Mouse (Mus musculus) limb, embryonic 13.5 days (tissue): ENCODE results near the gene Cbs. TPM values are rescaled to one million over a fixed set of nuclear protein-coding genes. Genes with fewer than 3 reads are reported as not detected.

Source experiments
- ATAC-seq: fragments of 200-750 bp; cut with Nextera tagmentation; 2 replicates; pipeline ENCODE4 v1.8.0; 2017; ENCODE audit warnings: low read depth, moderate number of reproducible peaks, moderate TSS enrichment; ENCODE audit not compliant: low FRiP score
- H3K27ac ChIP-seq: fragments of 300-500 bp; sonication (generic); 2 replicates; pipeline ENCODE4 v1.5.1; 2015; ENCODE audit warnings: inconsistent platforms, mild to moderate bottlenecking, moderate library complexity
- H3K27me3 ChIP-seq: fragments of 300-500 bp; sonication (generic); 2 replicates; pipeline ENCODE4 v1.6.1; 2015; ENCODE audit warnings: mild to moderate bottlenecking, inconsistent platforms
- H3K36me3 ChIP-seq: fragments of 300-500 bp; sonication (generic); 2 replicates; pipeline ENCODE4 v1.6.1; 2015; ENCODE audit warnings: inconsistent platforms, mild to moderate bottlenecking, moderate library complexity
- H3K4me1 ChIP-seq: fragments of 300-500 bp; sonication (generic); 2 replicates; pipeline ENCODE4 v1.6.1; 2015; ENCODE audit warnings: inconsistent platforms
- H3K4me2 ChIP-seq: fragments of 300-500 bp; sonication (generic); replicated peaks from 2 replicates; pipeline ENCODE4 v1.6.1; 2015; ENCODE audit warnings: inconsistent platforms, mild to moderate bottlenecking, moderate library complexity
- H3K4me3 ChIP-seq: fragments of 300-500 bp; sonication (generic); 2 replicates; pipeline ENCODE4 v1.5.1; 2015; ENCODE audit warnings: moderate library complexity, mild to moderate bottlenecking, inconsistent platforms
- H3K9ac ChIP-seq: fragments of 300-500 bp; sonication (generic); 2 replicates; pipeline ENCODE4 v1.6.1; 2015; ENCODE audit warnings: mild to moderate bottlenecking, inconsistent platforms
- H3K9me3 ChIP-seq: fragments of 300-500 bp; sonication (generic); 2 replicates; pipeline ENCODE4 v1.6.1; 2016; ENCODE audit warnings: inconsistent platforms
- WGBS: fragments of 180-500 bp; shearing (Covaris S2); methylation state at CpG from one replicate; pipeline ENCODE4 v1.1.7; 2015; 5-methylcytosine and 5-hydroxymethylcytosine counted together
- polyA plus RNA-seq: library from polyadenylated mRNA; unstranded; fragments of >200 nt; fragmentation: Nextera tagmentation; extraction: Ambion mirVana; gene quantifications from 2 replicates; pipeline ENCODE4 v1.2.1, GENCODE M21; 2015

Cbs gene
- polyA plus RNA-seq, 1 experiment from 2014 or later = 3.9 TPM

DNA sequence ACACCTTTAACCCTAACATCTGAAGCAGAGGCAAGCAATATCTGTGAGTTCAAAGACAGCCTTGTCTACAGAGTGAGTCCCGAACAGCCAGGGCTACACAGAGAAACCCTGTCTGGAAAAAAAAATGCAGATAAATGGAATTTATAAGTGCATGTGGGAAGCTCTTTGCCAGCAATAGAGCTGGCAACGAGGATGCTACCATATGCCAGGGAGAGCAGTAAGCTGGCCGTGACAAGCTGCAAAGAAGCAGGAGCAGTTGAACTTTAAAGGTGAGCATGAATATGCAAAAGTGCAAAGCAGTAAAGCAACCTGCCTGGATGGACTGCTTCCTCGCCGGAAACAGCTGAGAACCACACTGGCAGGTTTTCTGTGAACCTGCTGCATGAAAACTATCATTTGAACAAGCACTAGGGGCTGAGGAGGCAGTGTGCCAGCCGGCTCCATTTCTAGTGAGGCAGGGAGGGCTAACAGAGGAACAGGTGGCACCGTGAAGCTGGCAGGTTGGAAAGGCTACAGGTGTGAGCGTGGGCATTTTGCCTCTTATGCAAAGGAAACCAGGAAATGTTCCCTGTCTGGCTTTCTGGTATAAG, 23.7 kb upstream of the Cbs start:
- H3K4me3 ChIP-seq = no peak overlapping the region
- no peak for ATAC-seq
- 67% methylated on average over 8 of the region's 8 CpGs for WGBS
- H3K4me2 ChIP-seq = no peak overlapping the region
- no peak overlapping the region; the same call in 1 of the 2 replicates for H3K9ac ChIP-seq
- H3K9me3 ChIP-seq = no peaks in the 10 kb centered on the region
- H3K4me1 ChIP-seq = peaks cover 20% of the 10 kb centered on the region
- H3K36me3 ChIP-seq = peaks cover 13% of the 10 kb centered on the region
- H3K27ac ChIP-seq = no peak overlapping the region
- H3K27me3 ChIP-seq = no peaks in the 10 kb centered on the region

DNA sequence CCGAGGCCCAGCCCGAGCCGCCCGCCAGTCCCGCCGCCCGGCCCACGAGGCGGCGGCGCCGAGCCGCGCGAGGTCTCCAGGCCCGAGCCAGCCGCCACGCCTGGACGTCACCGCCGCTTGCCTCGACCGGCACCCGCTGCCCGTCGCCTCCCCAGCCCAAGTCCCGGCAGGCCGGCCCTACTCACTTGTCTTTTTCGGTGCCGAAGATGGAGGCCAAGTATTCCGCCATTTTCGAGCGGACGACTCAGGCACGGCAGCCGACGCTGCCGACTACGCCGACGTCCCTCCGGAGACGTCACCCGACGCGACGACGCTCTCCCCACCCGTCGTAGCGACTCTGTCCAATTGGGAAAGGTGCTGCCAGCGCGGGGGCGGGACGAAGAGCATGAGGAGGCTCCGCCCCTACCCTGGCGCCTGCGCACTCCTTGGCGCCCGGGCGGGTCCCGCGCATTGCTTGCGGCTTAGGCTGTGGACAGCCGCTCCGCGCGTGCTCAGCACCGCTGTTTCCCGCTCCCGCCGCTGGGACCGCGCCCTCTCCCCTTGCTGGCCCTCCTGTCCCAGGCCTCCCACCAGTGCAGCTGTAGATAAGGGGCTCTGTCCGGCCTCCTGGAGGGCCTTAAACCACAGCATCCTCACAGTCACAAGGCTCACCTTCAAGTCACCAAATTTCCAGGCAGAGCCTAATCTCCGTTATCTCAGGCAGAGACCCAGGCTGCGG, 21.6 kb upstream of the Cbs start, which contains the start of gene U2af1:
Gene U2af1 (minus strand): TSS at position 425 of the 718 bp plus-strand sequence.
- H3K4me2 ChIP-seq = peak within 1 kb of the TSS; percentile 94
- peak within 1 kb of the TSS; percentile 87 for H3K27ac ChIP-seq
- ATAC-seq = peak; percentile 98
- H3K27me3 ChIP-seq = no peaks in the 10 kb centered on the region
- peak within 1 kb of the TSS; percentile 98 for H3K4me3 ChIP-seq
- WGBS = under 1% methylated on average over 73 of the region's 77 CpGs
- H3K4me1 ChIP-seq = peaks cover 27% of the 10 kb centered on the region
- peak within 1 kb of the TSS; percentile 98 for H3K9ac ChIP-seq
- H3K36me3 ChIP-seq = peaks cover 32% of the 10 kb centered on the region
- no peaks in the 10 kb centered on the region for H3K9me3 ChIP-seq

DNA sequence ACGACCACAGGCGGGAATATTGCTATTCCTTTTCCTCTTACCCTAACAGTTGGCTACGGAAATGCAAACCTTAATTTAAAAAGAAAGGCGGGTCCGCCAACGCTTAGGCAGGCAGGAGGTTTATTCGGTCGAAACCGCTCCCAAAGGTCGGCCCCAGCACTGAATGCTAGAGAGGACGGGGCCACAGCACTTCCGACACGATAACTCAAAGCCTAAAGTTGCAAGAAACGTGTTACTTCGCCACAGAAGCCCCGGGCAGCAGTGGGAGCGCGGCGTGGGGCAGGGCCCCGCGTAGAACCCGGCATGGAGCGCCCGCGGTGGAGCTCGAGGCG, 21.1 kb upstream of the Cbs start:
- Histone ChIP-seq H3K27ac (peak overlapping the region; percentile 81; the same call in 1 of the 2 replicates), H3K4me1 (peaks cover 27% of the 10 kb centered on the region), H3K27me3 (no peaks in the 10 kb centered on the region), H3K4me3 (peak overlapping the region; percentile 98), H3K36me3 (peaks cover 38% of the 10 kb centered on the region), H3K9ac (peak overlapping the region; percentile 98), H3K4me2 (peak overlapping the region; percentile 94), H3K9me3 (no peaks in the 10 kb centered on the region)
- WGBS = under 1% methylated on average over 27 of the region's 27 CpGs
- no peak for ATAC-seq

DNA sequence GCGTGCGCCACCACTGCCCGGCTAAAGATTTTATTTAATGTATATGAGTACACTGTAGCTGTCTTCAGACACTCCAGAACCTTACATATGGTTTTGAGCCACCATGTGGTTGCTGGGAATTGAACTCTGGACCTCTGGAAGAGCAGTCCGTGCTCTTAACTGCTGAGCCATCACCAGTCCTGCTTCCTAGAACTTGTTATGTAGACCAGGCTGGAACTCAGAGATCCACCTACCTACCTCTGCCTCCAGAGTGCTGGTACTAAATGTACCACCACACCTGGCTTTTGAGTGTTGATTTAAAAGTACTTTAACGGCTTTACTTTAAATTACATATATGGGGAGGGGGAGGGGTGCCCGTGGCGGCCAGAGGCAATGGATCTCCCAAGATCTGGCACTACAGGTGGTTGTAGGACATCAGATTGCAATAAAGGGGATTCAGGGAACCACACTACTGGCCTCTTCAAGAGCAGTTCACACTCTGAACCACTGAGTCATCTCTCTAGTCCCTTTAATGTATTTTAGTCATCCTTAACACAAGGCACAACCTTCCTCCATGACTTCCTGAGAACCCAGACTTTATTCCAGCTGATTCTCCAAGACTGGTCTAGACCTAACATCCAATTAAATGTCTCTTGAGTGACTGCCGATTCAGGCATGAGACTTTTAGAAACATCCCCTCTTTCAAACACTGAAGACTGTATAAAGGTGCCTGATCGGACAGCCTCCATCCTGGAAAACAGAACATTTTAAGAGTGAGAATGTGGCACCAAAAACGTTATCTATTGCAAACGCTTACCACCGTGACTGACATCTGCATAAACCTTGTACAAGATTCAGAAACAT, 20.3 kb upstream of the Cbs start:
- H3K36me3 ChIP-seq = peaks cover 44% of the 10 kb centered on the region
- no peaks in the 10 kb centered on the region for H3K9me3 ChIP-seq
- peak overlapping the region; percentile 98 for H3K4me3 ChIP-seq
- peak overlapping the region; percentile 94 for H3K4me2 ChIP-seq
- ATAC-seq = no peak
- WGBS = 46% methylated on average over 12 of the region's 12 CpGs
- no peaks in the 10 kb centered on the region for H3K27me3 ChIP-seq
- no peak overlapping the region for H3K27ac ChIP-seq
- peak overlapping the region; percentile 98 for H3K9ac ChIP-seq
- peaks cover 27% of the 10 kb centered on the region for H3K4me1 ChIP-seq

DNA sequence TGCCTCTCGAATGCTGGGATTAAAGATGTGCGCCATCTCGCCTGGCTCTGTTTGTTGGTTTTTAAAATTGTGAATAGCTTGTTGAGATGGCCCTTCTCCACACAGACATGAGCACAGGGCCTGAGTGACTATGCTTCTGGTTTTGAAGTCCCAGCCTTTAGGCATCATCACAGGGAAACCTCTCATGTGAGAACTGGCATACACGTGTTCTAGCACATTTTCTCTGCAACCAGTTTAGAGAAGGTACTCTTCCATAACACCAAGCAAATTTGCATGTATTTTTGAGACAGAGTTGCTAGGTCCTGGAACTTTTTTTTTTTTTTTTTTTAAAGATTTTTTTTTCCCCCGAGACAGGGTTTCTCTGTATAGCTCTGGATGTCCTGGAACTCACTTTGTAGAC, 19.6 kb upstream of the Cbs start:
- 85% methylated on average over 5 of the region's 5 CpGs for WGBS
- Histone ChIP-seq H3K36me3 (peaks cover 51% of the 10 kb centered on the region), H3K9ac (no peak overlapping the region), H3K27me3 (no peaks in the 10 kb centered on the region), H3K4me2 (peak overlapping the region; percentile 94), H3K4me3 (peak overlapping the region; percentile 98; the same call in 1 of the 2 replicates), H3K9me3 (no peaks in the 10 kb centered on the region), H3K27ac (no peak overlapping the region), H3K4me1 (peaks cover 27% of the 10 kb centered on the region)
- ATAC-seq = no peak

DNA sequence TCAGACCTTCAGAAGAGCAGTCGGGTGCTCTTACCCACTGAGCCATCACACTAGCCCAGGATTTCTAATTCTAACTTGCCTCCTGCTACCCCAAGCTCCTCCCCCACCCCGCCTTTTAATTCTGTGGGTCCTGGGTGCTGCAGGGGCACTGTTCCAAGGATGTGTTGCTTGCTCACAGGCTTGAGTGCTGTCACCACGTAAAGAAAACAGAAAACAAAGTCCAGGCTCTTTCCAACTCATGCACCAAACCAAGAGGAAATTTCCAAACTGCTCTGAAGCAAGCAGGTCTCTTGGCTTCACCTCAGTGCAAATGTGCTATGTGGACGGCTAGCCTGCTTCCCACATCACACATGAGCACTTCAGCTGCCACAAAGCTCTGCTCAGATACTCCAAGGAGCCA, 18.3 kb upstream of the Cbs start:
- no peak overlapping the region for H3K4me2 ChIP-seq

DNA sequence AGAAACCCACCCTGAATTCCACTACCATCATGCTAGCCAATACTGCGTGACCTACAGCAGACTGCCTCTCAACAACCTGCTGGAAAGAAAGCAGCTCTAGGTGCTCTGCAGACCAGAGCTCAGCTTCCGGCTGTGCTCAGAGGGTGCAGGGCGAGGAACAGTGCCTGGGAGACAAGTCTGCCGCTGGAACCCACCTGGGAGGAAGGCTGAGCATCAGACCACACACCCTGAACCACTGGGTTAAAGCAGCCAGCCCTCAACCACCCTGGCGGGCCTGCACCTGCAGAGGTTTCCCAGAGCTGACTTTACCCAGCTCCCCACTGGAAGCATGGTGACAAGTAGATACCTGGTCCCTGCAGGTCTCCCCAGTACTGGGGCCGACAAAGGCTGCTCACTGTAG, 16.2 kb upstream of the Cbs start:
- Histone ChIP-seq H3K4me1 (peaks cover 23% of the 10 kb centered on the region), H3K9me3 (no peaks in the 10 kb centered on the region), H3K36me3 (peaks cover 85% of the 10 kb centered on the region), H3K4me3 (no peak overlapping the region), H3K4me2 (no peak overlapping the region), H3K27ac (no peak overlapping the region), H3K27me3 (no peaks in the 10 kb centered on the region), H3K9ac (0 out of 2 replicates have a peak overlapping the region, but pooled peaks have one; percentile 19)
- ATAC-seq = no peak
- WGBS = 86% methylated on average over 6 of the region's 6 CpGs

More for the DNA sequence above, 18.3 kb upstream of the Cbs start:
- no peak for ATAC-seq
- no peak overlapping the region for H3K27ac ChIP-seq
- peaks cover 27% of the 10 kb centered on the region for H3K4me1 ChIP-seq
- H3K9me3 ChIP-seq = no peaks in the 10 kb centered on the region
- H3K4me3 ChIP-seq = no peak overlapping the region
- no peaks in the 10 kb centered on the region for H3K27me3 ChIP-seq
- WGBS = 81% methylated on average over 4 of the region's 4 CpGs
- no peak overlapping the region for H3K9ac ChIP-seq
- peaks cover 64% of the 10 kb centered on the region for H3K36me3 ChIP-seq

DNA sequence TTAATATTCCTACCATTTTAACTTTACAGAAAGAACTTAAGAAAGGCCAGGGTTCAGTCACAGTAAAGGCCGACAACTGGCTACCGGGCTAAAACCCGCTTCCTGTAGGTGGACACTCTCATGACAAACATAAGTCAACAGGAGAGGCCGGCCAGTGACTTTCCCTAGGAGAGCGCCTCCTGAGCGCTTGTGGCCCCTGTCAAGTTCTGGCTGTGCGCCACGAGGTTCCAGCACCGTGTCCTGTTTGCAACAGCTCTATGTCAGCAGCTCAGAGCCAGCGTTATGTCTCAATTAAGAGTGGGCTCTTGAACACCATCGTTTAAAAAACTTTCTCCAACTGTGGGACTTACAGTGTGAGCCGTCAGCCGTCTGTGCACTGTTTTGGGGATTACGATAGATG, 15.1 kb upstream of the Cbs start:
- Histone ChIP-seq H3K4me1 (peaks cover 18% of the 10 kb centered on the region), H3K27ac (no peak overlapping the region), H3K4me2 (no peak overlapping the region), H3K36me3 (peaks cover 94% of the 10 kb centered on the region), H3K27me3 (no peaks in the 10 kb centered on the region), H3K9ac (no peak overlapping the region), H3K4me3 (no peak overlapping the region), H3K9me3 (no peaks in the 10 kb centered on the region)
- WGBS = 91% methylated on average over 14 of the region's 14 CpGs
- ATAC-seq = no peak

DNA sequence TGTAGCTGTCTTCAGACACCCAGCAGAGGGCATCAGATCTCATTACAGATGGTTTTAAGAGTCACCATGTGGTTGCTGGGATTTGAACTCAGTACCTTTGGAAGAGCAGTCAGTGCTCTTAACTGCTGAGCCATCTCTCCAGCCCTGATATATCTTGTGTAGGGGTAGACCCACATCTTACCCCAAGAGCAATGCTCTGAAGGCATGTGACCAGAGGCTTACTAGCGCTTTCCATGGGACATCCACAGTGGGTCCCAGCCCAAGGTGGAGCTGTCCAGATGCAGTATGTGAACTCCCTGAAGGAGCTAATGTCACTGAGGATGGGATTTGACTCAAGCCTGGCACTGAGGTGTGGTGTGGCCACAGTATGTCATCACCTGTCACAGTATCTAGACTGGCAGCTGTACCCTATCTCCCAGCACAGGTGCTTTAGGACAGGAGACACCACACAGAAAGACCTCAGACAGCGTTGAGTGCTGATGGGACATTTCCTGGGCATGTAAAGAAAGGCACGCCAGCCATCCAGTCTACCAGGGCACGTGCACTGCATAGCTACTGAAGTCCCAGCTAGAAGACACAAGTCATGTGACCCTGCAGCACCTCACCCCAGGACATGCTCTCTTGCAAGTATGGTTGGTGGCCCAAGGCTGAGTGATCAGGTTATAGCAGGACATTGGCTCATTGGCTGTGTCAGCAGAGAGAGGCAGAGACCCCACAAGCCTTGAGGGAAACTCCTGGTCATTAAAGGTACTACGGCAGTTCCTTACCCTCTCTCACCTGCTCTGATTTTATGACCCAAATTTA, 9.4 kb upstream of the Cbs start:
- peaks cover 58% of the 10 kb centered on the region for H3K36me3 ChIP-seq
- ATAC-seq = no peak

DNA sequence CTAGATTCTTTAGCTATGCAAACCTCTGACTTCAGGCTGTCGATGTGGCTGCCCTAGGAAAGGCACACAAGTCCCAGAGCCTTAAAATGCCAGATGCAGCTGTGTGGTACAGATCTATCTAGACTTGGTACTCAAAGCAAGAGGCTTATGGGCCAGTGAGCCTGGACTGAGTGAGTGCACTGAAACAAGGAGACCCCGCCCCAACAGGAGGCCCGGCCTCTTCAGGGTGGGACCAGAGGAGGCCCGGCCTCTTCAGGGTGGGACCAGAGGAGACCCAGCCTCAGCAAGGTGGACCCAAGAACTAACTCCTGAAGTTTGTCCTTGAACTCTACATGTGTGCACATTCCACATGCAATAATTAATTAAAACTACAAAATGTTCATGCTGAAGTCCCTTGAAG, 5.9 kb upstream of the Cbs start:
- ATAC-seq = no peak
- Histone ChIP-seq H3K36me3 (peaks cover 24% of the 10 kb centered on the region), H3K4me1 (no peaks in the 10 kb centered on the region), H3K27me3 (no peaks in the 10 kb centered on the region), H3K9me3 (no peaks in the 10 kb centered on the region), H3K4me2 (no peak overlapping the region), H3K27ac (no peak overlapping the region), H3K4me3 (no peak overlapping the region), H3K9ac (no peak overlapping the region)
- 70% methylated on average over 4 of the region's 4 CpGs for WGBS

More for the DNA sequence above, 9.4 kb upstream of the Cbs start:
- H3K4me3 ChIP-seq = no peak overlapping the region
- H3K27ac ChIP-seq = no peak overlapping the region
- WGBS = 91% methylated on average over 5 of the region's 5 CpGs
- H3K4me2 ChIP-seq = no peak overlapping the region
- no peaks in the 10 kb centered on the region for H3K9me3 ChIP-seq
- H3K9ac ChIP-seq = no peak overlapping the region
- no peaks in the 10 kb centered on the region for H3K4me1 ChIP-seq
- no peaks in the 10 kb centered on the region for H3K27me3 ChIP-seq

DNA sequence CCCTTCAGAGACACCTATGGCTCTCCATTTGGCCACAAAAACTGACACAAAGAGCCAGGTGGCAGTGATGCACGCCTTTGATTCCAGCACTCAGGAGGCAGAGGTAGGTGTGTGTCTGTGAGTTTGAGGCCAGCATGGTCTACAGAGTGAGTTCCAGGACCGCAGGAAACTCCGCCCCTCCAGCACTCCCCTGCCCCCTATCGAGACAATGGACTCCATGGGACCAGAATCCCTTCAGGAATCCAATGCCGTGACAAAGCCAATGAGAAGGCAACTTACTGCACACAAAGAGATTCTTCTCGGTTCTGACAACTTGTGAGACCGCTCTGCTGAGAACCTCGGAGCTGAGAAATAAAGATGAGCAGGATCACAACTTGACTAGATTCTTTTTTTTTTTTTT, 5.3 kb upstream of the Cbs start:
- peaks cover 5% of the 10 kb centered on the region; the same call in 1 of the 2 replicates for H3K4me1 ChIP-seq
- no peak overlapping the region for H3K27ac ChIP-seq
- no peak overlapping the region for H3K4me2 ChIP-seq
- H3K4me3 ChIP-seq = no peak overlapping the region
- no peak for ATAC-seq
- H3K27me3 ChIP-seq = no peaks in the 10 kb centered on the region
- no peaks in the 10 kb centered on the region for H3K9me3 ChIP-seq
- no peak overlapping the region for H3K9ac ChIP-seq
- WGBS = 58% methylated on average over 8 of the region's 8 CpGs
- peaks cover 18% of the 10 kb centered on the region for H3K36me3 ChIP-seq
